Mouse (Mus musculus) right cerebral cortex, postnatal 36 days (tissue): ENCODE measurements at regions not wholly inside any gene's neighbourhood (a gene's known extent, or its start where the extent isn't known, plus 50 kb on each side); places are given as distances from the start of the nearest gene placed in this dataset.

Experiments
- DNase-seq, 2 experiments: peaks; one replicate each; pipeline ENCODE4 v3.0.0; 2022; ENCODE audit warnings: low spot score in 2 of 2, mixed read lengths in 1 of 2

GRCm38 (mm10) chr2:124775737-124776136, 292.2 kb upstream of the Slc24a5 start:
- DNase-seq: peak in 1 of 2 experiments; percentile 2

GRCm38 (mm10) chr2:124792633-124793036, 275.3 kb upstream of the Slc24a5 start:
- no peak for DNase-seq

GRCm38 (mm10) chr2:124811709-124812108, 256.2 kb upstream of the Slc24a5 start:
- no peak for DNase-seq

- DNase-seq: no peak
Measured at GRCm38 (mm10) chr2:124816814-124817213, 251.1 kb upstream of the Slc24a5 start.

GRCm38 (mm10) chr2:124819846-124820245, 248.1 kb upstream of the Slc24a5 start:
- no peak for DNase-seq

- no peak for DNase-seq
Measured at GRCm38 (mm10) chr2:124820821-124821220, 247.1 kb upstream of the Slc24a5 start.

- DNase-seq: no peak
Measured at GRCm38 (mm10) chr2:124821366-124821765, 246.6 kb upstream of the Slc24a5 start.

GRCm38 (mm10) chr2:124848812-124849211, 219.1 kb upstream of the Slc24a5 start:
- DNase-seq: no peak

- DNase-seq: no peak
Measured at GRCm38 (mm10) chr2:124858504-124858903, 209.4 kb upstream of the Slc24a5 start.

GRCm38 (mm10) chr2:124888209-124888608, 179.7 kb upstream of the Slc24a5 start:
- no peak for DNase-seq

GRCm38 (mm10) chr2:124895002-124895401, 172.9 kb upstream of the Slc24a5 start:
- no peak for DNase-seq

- no peak for DNase-seq
Measured at GRCm38 (mm10) chr2:124903556-124903955, 164.4 kb upstream of the Slc24a5 start.

- DNase-seq: no peak
Measured at GRCm38 (mm10) chr2:124905076-124905475, 162.8 kb upstream of the Slc24a5 start.

GRCm38 (mm10) chr2:124918986-124919761, 148.8 kb upstream of the Slc24a5 start:
- no peak for DNase-seq

GRCm38 (mm10) chr2:124919762-124920255, 148.1 kb upstream of the Slc24a5 start:
- DNase-seq: no peak

GRCm38 (mm10) chr2:124920265-124920664, 147.7 kb upstream of the Slc24a5 start:
- no peak for DNase-seq

GRCm38 (mm10) chr2:124927882-124928758, 139.8 kb upstream of the Slc24a5 start:
- peak; percentile 27 to 29 for DNase-seq

GRCm38 (mm10) chr2:124928759-124929113, 139.2 kb upstream of the Slc24a5 start:
- no peak for DNase-seq

GRCm38 (mm10) chr2:124930719-124931118, 137.2 kb upstream of the Slc24a5 start:
- DNase-seq: no peak

GRCm38 (mm10) chr2:124932566-124932965, 135.4 kb upstream of the Slc24a5 start:
- no peak for DNase-seq

GRCm38 (mm10) chr2:124933876-124934275, 134.0 kb upstream of the Slc24a5 start:
- DNase-seq: no peak

- no peak for DNase-seq
Measured at GRCm38 (mm10) chr2:124948263-124948781, 119.6 kb upstream of the Slc24a5 start.
